Mouse (Mus musculus) mesoderm, embryonic 11.5 days (tissue): Measurements from ENCODE around the gene Cox6a2.
"Not testable (repeated sequence)": the region's sequence is repeated elsewhere in the genome, so short reads cannot be mapped to it uniquely, and the experiment has no call there.

Experiments used
- DNase-seq: peaks from one replicate; pipeline ENCODE4 v3.0.0-alpha.2; 2012; ENCODE audit warnings: low read depth, low spot score

Gene Cox6a2

DNA sequence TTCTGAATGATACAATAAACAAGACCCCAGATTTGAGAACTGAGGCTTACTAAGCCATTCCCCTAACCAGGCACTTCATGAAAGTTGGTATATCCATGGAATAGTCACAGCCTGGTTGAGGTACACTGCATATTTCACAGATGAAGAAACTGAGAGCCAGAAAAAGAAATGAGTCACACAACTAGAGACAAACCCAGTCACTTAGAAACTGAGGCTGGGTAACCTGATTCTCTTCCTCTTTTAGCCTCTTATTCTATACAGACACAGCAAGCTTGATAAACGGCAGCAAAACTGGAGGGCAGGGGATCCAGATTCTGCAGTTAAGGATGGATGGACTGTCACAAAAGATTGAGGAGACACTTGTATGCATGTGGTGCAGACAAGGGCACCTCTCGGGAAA is 28.6 kb upstream of the Cox6a2 start:
- no peak for DNase-seq

DNA sequence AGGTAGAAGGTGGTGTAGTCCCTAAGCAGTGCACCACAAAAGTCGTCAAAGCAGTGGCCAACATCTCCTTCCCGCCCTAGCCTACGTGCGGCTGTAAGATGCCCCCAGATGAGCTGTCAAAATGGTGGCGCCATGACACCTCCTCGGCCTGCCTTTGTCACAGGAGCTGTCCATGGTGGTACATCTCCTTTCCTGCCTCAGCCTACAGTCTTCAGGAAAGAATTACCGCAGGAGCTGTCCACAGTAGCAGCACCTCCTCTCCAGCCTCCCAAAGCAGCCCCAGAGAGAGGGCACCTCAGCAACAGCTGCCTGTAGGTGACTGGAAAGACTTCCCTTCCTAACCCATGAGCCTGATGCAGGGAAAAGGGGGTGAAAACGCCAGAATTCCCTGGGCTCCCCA is 25.6 kb upstream of the Cox6a2 start:
- DNase-seq, result peak; percentile 28

DNA sequence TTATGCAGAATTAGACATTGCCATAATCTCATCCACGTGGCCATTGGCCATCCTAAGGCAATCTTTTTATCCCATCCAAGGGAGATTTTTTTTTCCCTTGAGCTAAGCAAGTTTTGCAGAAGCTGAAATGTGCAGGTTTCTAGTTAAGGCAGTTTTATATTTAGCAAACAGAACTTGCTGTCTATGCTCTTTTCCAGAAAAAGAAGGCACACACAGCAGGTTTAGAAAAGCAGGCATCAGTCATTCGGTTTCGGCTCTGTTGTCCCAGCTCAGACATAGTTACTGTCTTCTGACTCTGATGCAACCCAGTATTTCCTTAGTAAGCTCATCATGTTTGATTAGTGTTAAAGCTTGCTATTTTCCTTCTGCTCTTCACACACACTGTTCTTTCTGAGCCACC is 14.7 kb upstream of the Cox6a2 start:
- no peak for DNase-seq

DNA sequence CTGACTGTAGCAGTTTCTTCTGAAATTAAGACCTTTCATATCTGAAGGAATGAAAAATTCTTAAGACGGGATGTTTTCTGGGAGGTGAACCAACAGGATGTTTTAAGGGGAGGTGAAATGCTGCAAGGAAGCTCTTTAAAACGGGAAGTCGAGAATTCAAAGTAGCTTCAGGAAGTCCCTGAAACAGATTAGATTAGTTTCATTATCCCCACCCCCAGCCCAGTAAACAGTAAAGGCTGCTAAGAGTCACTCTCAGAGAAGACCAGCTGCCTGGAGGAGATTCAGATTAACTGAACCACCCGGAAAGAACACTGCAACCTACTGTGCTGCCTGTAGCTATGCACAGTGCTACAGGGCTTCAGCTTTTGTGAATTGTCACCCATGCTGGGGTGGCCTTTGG is 13.8 kb upstream of the Cox6a2 start:
- DNase-seq, result no peak

DNA sequence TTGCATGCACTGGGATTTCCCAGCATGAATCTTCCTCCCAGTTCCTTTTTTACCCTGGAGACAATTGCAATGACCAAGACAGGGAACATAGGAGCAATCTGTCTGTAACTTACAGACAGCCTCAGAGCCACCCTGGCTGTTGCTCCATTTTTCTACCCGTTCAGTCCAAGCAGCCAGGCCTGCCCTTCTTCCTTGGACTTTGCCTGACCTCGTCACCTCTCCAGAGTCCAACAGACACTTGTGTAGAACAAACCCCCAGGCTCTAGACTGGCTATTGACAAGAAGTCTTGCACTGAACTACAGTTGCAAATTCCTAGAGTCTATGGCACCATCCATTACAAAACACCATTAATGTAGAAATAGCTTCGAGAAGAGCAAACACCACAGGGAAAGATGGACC is 3.6 kb upstream of the Cox6a2 start:
- no peak for DNase-seq

DNA sequence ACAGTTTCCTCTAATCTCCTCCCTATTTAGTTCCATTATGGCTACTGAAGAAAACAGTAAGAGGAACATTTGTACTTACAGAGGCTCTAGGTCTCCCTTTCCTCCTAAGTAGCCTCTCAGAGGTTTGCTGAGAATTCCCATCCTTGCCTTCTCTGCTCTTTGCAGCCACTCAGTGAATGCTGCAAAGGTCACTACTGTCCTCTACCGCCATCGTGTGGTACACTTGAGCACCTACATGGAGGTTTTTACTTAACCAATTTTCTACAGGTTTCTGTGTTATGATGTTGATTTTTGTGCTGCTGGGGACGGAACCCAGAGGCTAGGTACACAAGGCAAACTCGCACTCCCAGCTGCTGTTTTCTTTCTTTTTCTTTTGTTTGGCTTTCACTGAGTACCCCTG is 2.0 kb upstream of the Cox6a2 start:
- peak; percentile 80 for DNase-seq

DNA sequence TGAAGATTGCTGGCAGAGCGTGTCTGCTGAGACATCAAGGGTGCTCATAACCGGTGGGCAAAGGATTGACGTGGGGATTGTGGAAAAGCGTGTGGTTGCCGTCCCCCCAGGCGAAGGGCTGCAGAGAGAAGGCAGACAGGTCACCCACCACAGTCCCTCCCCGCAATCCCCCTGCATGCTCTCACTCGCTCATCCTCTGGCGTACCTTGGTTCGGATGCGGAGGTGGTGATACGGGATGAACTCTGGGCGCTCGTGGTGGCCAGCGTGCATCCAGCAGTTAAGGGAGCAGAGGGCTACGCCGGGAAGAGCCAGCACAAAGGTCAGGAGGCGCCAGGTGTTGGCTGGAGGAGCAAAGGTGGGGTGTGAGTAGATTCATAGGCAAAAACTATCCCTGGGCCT is 492 bp downstream of the Cox6a2 start:
- no peak for DNase-seq

DNA sequence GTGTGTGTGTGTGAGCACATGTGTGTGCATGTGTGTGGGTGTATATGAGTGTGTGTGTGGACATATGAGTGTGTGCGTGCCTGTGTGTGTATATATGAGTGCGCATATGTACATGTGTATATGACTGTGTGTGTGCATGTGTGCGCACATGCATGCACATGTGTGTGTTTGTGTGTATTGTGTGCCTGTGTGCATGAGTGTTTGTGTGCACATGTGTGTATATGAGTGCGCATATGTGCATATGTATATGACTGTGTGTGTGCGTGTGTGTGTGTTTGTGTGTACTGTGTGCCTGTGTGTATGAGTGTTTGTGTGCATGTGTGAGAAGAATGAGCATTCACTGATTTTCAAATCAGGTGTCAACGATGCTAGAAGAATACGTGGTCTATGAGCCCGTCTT is 2.0 kb downstream of the Cox6a2 start:
- no peak for DNase-seq

DNA sequence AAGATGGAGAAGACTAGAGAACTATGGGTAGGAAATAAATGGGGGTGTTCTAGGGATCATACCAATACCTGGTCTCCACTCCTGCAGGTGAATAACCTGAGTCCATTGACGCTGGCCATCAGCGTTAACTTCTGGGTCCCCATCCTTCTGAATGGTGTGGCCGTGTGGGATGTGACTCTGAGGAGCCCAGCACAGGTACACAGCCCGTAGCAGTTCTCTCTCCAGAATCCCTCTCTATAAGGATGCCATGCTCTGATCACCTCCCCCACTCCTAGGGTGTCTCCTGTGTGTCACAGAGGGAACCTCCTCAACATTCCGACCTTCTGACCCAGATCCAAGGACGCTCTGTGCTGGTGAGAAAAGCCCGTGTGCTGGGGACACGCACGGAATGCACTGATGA is 3.1 kb downstream of the Cox6a2 start:
- peak; percentile 6 for DNase-seq

DNA sequence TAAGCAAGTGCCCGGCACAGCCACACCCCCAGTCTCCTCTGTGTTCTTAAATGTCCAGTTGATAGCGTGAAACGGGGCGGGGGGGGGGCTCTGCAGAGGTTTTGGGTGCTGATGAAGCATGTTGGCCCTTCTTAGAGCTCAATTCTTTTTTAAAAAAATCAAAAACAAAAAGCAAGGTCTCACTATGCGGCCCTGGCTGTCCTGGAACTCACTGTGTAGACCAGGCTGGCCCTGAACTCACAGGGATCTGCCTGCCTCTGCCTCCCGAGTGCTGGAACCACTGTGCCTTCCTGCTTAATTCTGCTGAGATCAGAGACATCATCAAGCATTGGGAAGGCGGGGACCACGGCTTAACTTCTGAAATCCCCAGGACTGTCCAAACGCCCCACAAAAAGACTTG is 4.6 kb downstream of the Cox6a2 start:
- no peak for DNase-seq

DNA sequence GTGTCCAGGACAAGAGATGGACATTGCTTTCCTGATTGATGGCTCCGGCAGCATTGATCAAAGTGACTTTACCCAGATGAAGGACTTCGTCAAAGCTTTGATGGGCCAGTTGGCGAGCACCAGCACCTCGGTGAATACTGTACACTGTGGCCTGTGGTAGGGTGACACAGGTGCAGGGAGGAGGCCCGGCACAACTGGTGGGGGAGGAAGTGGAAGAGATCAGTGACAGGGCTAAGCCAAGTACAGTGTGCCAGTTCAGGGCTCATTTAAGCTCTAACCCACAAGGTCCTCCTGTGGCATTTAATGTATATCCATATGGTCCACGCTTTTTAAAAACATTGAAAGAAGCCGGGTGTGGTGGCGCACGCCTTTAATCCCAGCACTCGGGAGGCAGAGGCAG is 24.5 kb downstream of the Cox6a2 start:
- DNase-seq, result no peak

DNA sequence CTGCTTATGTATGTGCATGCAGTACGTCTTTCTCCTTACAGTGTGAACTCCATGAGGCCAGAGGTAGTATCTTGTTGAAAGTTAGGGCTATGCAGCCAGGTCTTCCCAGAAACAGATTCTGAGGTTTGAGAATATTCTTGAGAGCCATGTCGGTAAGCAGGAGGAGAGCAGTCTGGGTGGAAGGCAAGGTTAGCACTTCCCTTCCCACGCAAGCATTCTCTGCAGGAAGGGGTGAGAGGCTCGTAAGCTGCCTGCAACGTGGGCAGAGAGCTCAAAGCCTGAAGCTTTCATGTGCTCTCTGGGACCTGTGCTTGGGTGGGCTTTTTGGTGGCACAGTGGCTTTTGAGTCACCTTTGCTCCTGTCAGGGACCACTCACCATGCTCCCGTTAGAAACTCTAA is 25.6 kb downstream of the Cox6a2 start:
- no peak for DNase-seq

DNA sequence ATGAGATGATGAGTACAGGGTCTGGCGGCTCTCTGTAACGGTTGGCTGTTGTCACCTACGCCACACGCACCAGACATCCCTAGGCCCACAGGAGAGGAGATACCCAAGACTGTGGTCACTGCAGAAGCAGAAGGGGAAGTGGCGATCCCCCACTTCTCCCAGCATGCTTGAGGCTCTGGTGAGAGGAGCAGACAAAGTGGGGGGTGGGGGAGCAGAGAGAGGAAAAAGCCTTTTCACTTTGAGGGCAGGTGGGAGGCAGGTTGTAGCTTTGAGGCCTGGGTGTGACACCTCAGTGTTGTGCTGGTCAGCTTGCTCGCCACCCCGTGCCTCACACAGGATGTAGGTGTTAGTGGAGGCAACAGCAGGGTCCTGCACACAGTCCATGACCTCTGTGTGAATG is 26.1 kb downstream of the Cox6a2 start:
- DNase-seq, result no peak

DNA sequence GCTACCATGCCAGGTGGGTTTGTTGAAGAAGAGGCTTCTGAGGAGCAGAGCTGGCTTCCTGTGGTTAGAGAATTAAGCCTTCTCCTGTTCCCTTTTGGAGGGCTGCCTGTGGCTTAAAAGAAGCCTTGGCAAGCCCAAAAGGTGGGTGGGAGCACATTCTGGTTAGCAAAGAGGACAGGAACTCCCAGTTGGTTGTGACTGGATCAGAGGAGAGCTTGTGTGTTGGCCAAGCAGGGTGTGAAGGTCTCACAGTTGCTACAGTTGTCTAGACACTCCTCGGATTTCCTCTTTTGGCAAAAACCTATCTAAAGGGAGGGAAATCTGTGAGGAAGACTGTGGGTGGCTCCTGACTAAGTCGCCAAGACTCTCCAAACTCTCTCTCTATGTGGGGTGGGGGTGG is 27.8 kb downstream of the Cox6a2 start:
- no peak for DNase-seq

DNA sequence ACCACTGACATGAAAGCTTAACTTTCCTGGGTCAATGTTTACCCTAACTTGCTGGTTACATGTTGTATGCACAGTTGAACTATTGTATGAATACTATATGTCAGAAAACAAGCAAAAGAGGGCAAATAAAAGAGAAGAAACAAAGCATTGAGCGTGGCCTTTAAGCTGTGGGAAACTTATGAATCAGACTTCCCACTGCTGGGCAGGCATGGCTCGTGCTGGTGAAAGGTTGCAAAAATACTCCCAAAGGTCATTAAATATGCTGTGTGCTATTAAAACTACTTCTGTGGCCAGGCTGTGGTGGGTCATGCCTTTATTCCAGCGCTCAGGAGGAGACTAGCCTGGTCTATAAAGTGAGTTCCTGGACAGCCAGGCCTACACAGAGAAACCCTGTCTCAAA is 36.2 kb downstream of the Cox6a2 start:
- DNase-seq, result no peak

DNA sequence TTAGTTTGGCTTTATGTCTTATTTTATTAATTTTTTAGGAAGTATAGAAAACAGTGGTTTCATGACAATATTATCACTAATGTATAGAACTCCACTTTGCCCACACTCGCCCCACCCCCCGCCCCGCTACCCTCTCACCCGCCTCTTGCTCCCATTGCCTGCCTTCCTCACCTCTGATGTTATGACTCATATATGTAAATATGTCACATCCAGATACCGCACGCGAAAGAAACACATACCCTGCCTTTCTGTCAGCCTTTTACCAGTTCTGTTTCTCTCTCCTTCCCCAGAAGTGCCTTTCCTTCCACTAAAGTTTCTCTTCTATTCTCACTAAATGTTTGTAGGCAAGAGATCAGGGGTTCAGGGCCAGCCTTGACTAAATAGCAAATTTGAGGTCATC is 39.8 kb downstream of the Cox6a2 start:
- DNase-seq, result no peak

DNA sequence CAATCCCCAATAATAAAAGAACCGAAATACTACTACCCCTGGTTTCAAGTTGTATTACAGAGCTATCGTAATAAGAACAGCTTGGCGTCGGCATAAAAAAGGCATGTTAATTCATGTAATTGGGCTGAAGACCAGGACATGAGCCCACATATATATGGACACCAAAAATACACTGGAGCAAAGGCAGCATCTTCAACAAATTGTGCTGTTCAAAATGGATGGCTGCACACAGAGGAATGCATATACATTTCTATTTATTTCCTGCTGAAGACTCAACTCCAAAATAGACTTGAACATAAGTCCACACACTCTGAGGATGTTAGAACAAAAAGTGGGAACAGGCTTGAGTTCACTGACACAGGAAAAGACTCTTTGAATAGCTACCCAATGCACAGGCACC is 42.2 kb downstream of the Cox6a2 start:
- no peak for DNase-seq

DNA sequence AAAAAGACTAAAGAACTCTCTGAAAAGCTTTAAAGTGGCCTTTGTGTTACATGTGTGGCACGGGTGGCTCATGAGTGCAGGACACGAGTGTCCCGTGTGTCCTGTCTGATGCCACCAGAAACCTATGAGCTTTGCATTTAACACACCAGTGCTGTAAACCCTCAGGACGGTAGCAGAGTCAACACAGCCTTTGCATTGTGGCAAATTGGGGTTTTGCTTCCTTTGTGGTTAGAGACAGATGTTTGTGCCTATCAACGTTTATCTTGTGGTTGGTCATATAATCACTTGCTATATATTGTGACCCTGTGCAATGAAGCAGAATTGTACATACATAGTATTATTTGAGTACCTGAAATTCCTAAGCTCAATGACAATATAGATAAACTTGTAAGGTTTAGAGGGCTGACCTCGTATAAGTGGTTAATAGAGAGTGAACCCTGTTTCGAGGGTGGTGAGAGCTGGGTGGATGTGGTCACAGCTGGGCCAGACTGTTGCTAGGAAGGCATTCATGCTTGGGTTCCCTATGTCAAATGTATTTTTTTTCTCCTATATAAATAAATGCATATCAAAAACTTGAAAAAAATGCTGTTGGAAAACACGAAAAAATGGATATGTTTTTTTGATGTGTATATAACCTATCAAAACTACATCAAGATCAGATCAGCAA is 47.4 kb downstream of the Cox6a2 start:
- not testable (repeated sequence) for DNase-seq
